Mouse (Mus musculus): ENCODE data around the gene Aldh2. TPM values are rescaled to one million over a fixed set of nuclear protein-coding genes. Genes with fewer than 3 reads are reported as not detected.
A peak's percentile ranks its signal among the peaks of the same experiment; 100 is the strongest.
"Not testable (repeated sequence)": the region's sequence is repeated elsewhere in the genome, so short reads cannot be mapped to it uniquely, and the experiment has no call there.

Aldh2 gene
- polyA plus RNA-seq, 1 experiment from 2014 or later = 388 TPM

DNA sequence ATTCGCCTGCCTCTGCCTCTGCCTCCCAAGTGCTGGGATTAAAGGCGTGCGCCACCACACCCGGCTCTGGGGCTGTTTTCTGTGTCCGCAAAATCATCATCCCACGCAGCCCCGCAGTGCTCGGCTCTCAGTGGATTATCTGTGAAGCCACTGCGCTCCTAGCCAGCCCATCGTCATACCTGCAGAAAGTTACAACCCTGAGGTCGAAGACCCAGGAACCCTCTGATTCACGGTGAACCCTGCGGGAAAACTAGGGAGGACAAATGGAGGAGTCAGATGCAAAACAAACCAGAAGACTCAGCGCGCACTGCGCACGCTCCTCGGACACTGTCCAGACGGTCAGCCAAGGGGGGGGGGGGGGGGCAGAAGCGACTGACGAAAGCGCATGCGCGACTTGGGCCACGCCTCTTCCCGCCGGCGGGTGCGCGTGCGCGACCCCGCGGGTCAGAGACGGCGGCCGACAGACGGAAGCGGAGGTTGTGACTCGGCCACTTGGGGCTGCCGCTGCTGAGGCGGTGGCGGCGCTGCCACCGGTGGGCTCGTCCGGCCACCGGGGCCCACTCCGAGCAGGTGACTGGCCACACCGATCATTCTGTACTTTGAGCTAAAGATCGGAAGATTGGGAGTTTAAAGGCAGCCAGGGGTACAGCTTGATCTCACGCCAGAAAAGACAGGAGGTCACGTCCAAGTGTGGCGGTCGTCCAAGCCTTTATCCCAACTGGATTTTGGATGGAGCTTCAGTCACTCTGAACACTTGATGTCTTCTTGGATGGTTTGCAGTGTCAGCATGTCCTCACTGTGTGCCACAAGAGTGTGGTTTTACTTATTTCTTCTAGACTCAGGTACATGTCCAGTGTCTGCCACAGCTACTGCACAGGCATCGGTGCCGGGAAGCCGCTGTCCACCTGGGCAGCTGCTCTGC, 25.2 kb upstream of the Aldh2 start, which contains the start of gene Acad12:
TSS of gene Acad12 (minus strand) at position 347 of the 922 bp plus-strand sequence.
- Histone ChIP-seq H3K4me1 (replicated peaks; ENCODE audit: control insufficient read depth, insufficient read depth, low read length) (peaks cover 5% of the 10 kb centered on the region), H3K9me3 (ENCODE audit: control insufficient read depth, low read length) (no peaks in the 10 kb centered on the region), H3K9ac (ENCODE audit: low read length) (peak within 1 kb of the TSS; percentile 84), H3K4me2 (ENCODE audit: low read depth, low read length) (peak within 1 kb of the TSS; percentile 86), H3K27me3 (ENCODE audit: control insufficient read depth, insufficient read depth, low read depth, low read length) (no peaks in the 10 kb centered on the region), H3K4me3 (ENCODE audit: low read length) (peak within 1 kb of the TSS; percentile 82), H3K36me3 (ENCODE audit: control insufficient read depth, insufficient read depth, low read length) (no peaks in the 10 kb centered on the region), H3K27ac (ENCODE audit: low read length) (peak within 1 kb of the TSS; percentile 76)
- ATAC-seq (ENCODE audit: low read depth) = peak; percentile 93
- WGBS = under 1% methylated on average over 51 of the region's 58 CpGs

- H3K9me3 ChIP-seq (ENCODE audit: control insufficient read depth, low read length); ATAC-seq (ENCODE audit: low read depth); H3K4me3 ChIP-seq (ENCODE audit: low read length); H3K27me3 ChIP-seq (ENCODE audit: control insufficient read depth, insufficient read depth, low read depth, low read length); H3K4me2 ChIP-seq (ENCODE audit: low read depth, low read length); H3K4me1 ChIP-seq (replicated peaks; ENCODE audit: control insufficient read depth, insufficient read depth, low read length); H3K9ac ChIP-seq (ENCODE audit: low read length); H3K36me3 ChIP-seq (ENCODE audit: control insufficient read depth, insufficient read depth, low read length); H3K27ac ChIP-seq (ENCODE audit: low read length): not testable (repeated sequence)
- WGBS = 69% methylated on average over 3 of the region's 3 CpGs
Measured at GRCm38 (mm10) chr5:121614921-121615320, 21.3 kb upstream of the Aldh2 start.

DNA sequence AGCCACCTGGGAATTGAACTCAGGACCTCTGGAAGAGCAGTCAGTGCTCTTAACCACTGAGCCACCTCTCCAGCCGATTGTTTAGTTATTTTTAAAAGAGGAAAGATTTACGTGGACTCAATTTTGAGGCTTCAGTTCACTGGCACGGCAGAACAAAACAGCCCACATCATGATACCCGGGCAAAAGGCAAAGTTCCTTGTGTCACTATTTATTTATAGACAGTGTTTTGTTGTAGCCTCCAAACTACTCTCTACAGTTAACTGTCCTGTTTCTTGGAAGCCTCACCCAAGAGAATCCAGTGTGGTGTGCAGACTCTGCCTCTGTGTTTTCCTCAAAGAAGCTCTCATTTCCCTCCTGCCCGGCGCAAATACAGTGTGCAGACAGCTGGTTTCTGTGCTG, 18.4 kb upstream of the Aldh2 start:
- Histone ChIP-seq H3K27ac (ENCODE audit: low read length) (no peak overlapping the region), H3K9ac (ENCODE audit: low read length) (no peak overlapping the region), H3K4me3 (ENCODE audit: low read length) (no peak overlapping the region), H3K36me3 (ENCODE audit: control insufficient read depth, insufficient read depth, low read length) (no peaks in the 10 kb centered on the region), H3K9me3 (ENCODE audit: control insufficient read depth, low read length) (no peaks in the 10 kb centered on the region), H3K4me2 (ENCODE audit: low read depth, low read length) (no peak overlapping the region), H3K4me1 (replicated peaks; ENCODE audit: control insufficient read depth, insufficient read depth, low read length) (no peaks in the 10 kb centered on the region), H3K27me3 (ENCODE audit: control insufficient read depth, insufficient read depth, low read depth, low read length) (no peaks in the 10 kb centered on the region)
- 65% methylated on average over 6 of the region's 6 CpGs for WGBS
- no peak for ATAC-seq (ENCODE audit: low read depth)

DNA sequence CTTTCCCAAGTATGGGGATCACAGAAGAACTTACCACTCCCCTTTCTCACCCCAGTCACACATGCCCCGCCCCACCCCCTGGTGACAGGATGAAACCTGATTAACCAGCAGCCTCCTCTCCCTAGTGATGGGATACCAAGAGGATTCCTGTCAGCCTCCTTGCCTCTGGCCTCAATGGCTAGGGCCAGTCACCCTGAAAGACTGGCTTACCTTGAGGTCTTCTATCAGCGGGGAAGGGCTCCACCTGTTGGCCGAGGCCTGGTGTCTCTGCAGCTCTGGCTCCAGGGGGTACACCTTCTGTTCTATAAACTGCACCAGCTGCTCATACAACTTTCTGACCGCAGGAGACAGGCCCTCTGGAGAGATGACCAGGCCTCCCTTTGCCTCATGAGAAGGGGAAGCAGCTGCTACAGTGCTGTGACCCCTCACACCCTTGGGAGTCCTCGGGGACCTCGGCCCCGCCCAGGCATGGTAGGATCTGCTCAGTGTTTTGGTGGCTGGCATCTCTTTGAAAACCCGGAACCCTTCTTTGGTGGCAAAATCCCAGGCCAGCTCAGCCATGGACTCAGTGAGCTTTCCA, 16.0 kb upstream of the Aldh2 start:
- not testable (repeated sequence) for H3K27ac ChIP-seq (ENCODE audit: low read length); H3K4me1 ChIP-seq (replicated peaks; ENCODE audit: control insufficient read depth, insufficient read depth, low read length); H3K4me3 ChIP-seq (ENCODE audit: low read length); ATAC-seq (ENCODE audit: low read depth); H3K27me3 ChIP-seq (ENCODE audit: control insufficient read depth, insufficient read depth, low read depth, low read length); H3K9ac ChIP-seq (ENCODE audit: low read length); H3K36me3 ChIP-seq (ENCODE audit: control insufficient read depth, insufficient read depth, low read length); H3K4me2 ChIP-seq (ENCODE audit: low read depth, low read length); H3K9me3 ChIP-seq (ENCODE audit: control insufficient read depth, low read length)
- 39% methylated on average over 7 of the region's 8 CpGs for WGBS

DNA sequence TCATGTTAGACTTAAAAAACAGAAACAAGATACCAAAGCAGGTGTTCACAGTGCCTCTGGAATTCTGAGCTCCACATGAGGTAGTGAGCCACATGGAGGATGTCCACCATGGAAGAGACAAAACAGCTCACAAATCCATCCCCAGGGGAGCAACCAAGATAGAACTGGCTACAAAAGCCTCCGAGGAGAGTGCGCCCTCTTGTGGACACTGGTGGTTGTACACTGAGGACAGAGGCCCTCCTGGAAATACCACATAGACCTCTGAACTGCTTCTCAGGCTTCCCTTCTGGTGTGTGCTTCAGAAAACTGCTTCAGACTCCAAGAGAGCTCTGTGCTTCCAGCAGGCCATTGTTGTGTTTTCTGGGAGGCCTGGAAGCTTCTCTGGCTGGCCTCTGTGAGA, 12.5 kb upstream of the Aldh2 start:
- Histone ChIP-seq H3K27me3 (ENCODE audit: control insufficient read depth, insufficient read depth, low read depth, low read length) (no peaks in the 10 kb centered on the region), H3K4me1 (replicated peaks; ENCODE audit: control insufficient read depth, insufficient read depth, low read length) (no peaks in the 10 kb centered on the region), H3K36me3 (ENCODE audit: control insufficient read depth, insufficient read depth, low read length) (no peaks in the 10 kb centered on the region), H3K9me3 (ENCODE audit: control insufficient read depth, low read length) (no peaks in the 10 kb centered on the region), H3K27ac (ENCODE audit: low read length) (no peak overlapping the region), H3K9ac (ENCODE audit: low read length) (no peak overlapping the region), H3K4me3 (ENCODE audit: low read length) (no peak overlapping the region), H3K4me2 (ENCODE audit: low read depth, low read length) (no peak overlapping the region)
- WGBS = 0% methylated on average over 2 of the region's 2 CpGs
- ATAC-seq (ENCODE audit: low read depth) = no peak

DNA sequence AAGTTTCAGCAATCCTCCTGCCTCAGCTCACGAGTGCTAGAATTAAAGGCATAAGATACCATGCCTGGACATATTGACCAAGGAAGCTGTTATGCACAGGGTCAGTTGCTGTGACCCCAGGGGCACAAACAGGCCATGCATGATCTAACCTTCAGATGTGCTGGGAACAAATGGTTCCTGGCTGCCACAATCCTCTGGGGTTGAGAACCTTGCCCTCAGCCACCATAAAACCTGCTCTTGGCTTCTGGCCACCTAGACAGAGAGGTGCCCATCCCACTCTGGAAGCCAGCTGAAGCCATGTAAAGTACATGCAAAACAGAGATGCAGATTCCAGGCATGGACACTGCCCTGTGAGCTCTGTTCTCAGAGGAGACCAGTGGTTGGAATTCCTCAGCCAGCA, 10.2 kb upstream of the Aldh2 start:
- not testable (repeated sequence) for H3K4me2 ChIP-seq (ENCODE audit: low read depth, low read length); H3K27ac ChIP-seq (ENCODE audit: low read length); H3K4me3 ChIP-seq (ENCODE audit: low read length); H3K9me3 ChIP-seq (ENCODE audit: control insufficient read depth, low read length); H3K36me3 ChIP-seq (ENCODE audit: control insufficient read depth, insufficient read depth, low read length); H3K4me1 ChIP-seq (replicated peaks; ENCODE audit: control insufficient read depth, insufficient read depth, low read length); ATAC-seq (ENCODE audit: low read depth); H3K9ac ChIP-seq (ENCODE audit: low read length); H3K27me3 ChIP-seq (ENCODE audit: control insufficient read depth, insufficient read depth, low read depth, low read length)
- WGBS = 69% methylated on average over 1 of the region's 1 CpGs

DNA sequence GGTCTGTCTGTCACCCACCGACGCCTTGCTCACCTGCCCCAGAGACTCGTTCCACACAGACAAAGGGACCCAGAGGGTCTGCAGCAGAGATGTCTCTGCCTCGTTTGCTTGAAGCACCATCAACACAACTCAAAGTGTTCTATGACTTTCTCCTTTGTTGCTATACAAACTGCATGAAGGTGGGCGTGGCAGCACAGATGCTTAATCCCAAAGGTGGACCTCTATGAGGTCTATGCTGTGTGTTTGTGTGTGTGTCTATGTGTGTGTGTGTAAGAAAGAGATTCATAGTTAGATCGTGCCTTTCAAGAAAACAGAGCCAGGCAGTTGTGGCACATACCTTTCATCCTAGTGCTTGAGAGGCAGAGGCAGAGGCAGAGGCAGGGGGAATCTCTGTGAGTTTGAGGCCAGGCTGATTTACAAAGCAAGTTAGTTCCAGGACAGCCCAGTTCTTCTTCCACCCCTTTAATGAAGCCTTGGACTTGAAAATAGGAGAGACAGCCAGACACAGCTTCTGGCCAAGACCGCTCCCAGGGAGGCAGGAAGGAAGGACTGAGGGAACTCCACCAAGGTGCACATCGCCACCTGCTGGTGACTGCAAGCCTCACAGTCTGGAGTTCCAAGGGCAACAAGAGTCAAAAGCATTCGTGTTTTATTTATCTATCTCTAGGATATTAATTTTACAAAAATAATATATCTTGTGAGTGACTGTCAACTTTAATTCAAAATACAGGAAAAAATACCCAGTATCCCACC, 8.1 kb upstream of the Aldh2 start:
- Histone ChIP-seq H3K27ac (ENCODE audit: low read length) (no peak overlapping the region), H3K4me2 (ENCODE audit: low read depth, low read length) (no peak overlapping the region), H3K9ac (ENCODE audit: low read length) (no peak overlapping the region), H3K4me1 (replicated peaks; ENCODE audit: control insufficient read depth, insufficient read depth, low read length) (0 out of 2 replicates have a peak, but pooled peaks cover 2% of the 10 kb centered on the region), H3K9me3 (ENCODE audit: control insufficient read depth, low read length) (no peaks in the 10 kb centered on the region), H3K36me3 (ENCODE audit: control insufficient read depth, insufficient read depth, low read length) (no peaks in the 10 kb centered on the region), H3K4me3 (ENCODE audit: low read length) (no peak overlapping the region), H3K27me3 (ENCODE audit: control insufficient read depth, insufficient read depth, low read depth, low read length) (no peaks in the 10 kb centered on the region)
- ATAC-seq (ENCODE audit: low read depth) = peak; percentile 79
- 20% methylated on average over 9 of the region's 9 CpGs for WGBS

DNA sequence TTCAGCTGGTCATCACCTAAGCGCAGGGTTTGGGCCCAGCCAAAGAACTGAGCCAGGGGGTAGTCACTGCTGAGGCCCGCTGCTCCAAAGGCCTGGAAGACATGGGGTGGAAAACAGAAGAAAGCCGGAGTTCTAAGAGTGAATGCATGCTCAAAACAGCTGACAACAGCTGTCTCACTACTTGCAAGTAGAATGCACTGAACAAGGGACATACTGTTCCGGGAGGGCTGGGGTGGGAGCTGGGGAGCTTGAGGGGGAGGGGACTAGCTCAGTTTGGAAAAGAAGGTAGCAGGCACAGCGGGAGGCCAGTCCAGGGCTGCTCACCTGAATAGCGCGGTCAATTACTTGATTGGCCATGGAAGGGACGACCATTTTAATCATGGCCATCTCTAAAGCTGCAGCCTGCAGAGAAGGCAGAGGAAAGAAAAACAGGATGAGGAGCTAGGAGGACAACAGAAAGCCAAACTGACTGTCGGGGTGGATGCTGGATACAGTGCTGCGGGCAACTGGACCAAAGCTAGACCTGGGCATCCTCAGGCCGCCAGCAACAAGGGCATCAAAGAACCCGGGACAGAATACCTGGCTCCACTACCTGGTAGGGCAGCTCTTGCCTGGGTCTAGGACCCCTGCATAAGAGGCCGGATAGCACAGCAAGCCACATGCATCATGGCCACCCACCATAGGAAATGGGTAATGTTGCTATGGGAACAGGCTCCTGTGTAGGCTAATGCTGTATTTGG, 5.4 kb upstream of the Aldh2 start:
- 64% methylated on average over 13 of the region's 13 CpGs for WGBS
- no peaks in the 10 kb centered on the region for H3K36me3 ChIP-seq (ENCODE audit: control insufficient read depth, insufficient read depth, low read length)
- peaks cover 2% of the 10 kb centered on the region for H3K4me1 ChIP-seq (replicated peaks; ENCODE audit: control insufficient read depth, insufficient read depth, low read length)
- no peaks in the 10 kb centered on the region for H3K27me3 ChIP-seq (ENCODE audit: control insufficient read depth, insufficient read depth, low read depth, low read length)
- no peak overlapping the region for H3K9ac ChIP-seq (ENCODE audit: low read length)
- ATAC-seq (ENCODE audit: low read depth) = peak; percentile 48; the same call in 1 of the 2 replicates
- H3K4me3 ChIP-seq (ENCODE audit: low read length) = no peak overlapping the region
- H3K27ac ChIP-seq (ENCODE audit: low read length) = peak overlapping the region; percentile 57; the same call in 1 of the 2 replicates
- H3K4me2 ChIP-seq (ENCODE audit: low read depth, low read length) = no peak overlapping the region
- no peaks in the 10 kb centered on the region for H3K9me3 ChIP-seq (ENCODE audit: control insufficient read depth, low read length)
